Mouse (Mus musculus) retina, postnatal 1 day (tissue): ENCODE results near the gene Tango2.

Source experiments
- DNase-seq: peaks from one replicate; pipeline ENCODE4 v3.0.0-alpha.2; 2012

The Tango2 gene

GRCm38 (mm10) chr16:18347931-18348600, at the start of gene Tango2, which contains the start of gene Arvcf:
Gene Tango2 (minus strand): TSS chr16:18348103.
Gene Arvcf (plus strand): TSS chr16:18348182.
- peak; percentile 97 for DNase-seq

- no peak for DNase-seq
Measured at GRCm38 (mm10) chr16:18396791-18397621, 49.1 kb upstream of the Tango2 start.

GRCm38 (mm10) chr16:18396201-18396600, 48.3 kb upstream of the Tango2 start:
- DNase-seq = no peak

GRCm38 (mm10) chr16:18395620-18396036, 47.7 kb upstream of the Tango2 start:
- DNase-seq = peak; percentile 77

- no peak for DNase-seq
Measured at GRCm38 (mm10) chr16:18394777-18395619, 47.1 kb upstream of the Tango2 start.

- no peak for DNase-seq
Measured at GRCm38 (mm10) chr16:18394056-18394455, 46.2 kb upstream of the Tango2 start.

GRCm38 (mm10) chr16:18393595-18393994, 45.7 kb upstream of the Tango2 start:
- DNase-seq = no peak

- peak; percentile 93 for DNase-seq
Measured at GRCm38 (mm10) chr16:18392469-18393426, 44.8 kb upstream of the Tango2 start.

GRCm38 (mm10) chr16:18391728-18392127, 43.8 kb upstream of the Tango2 start:
- DNase-seq = no peak

- no peak for DNase-seq
Measured at GRCm38 (mm10) chr16:18391127-18391526, 43.2 kb upstream of the Tango2 start.

- no peak for DNase-seq
Measured at GRCm38 (mm10) chr16:18390399-18390798, 42.5 kb upstream of the Tango2 start.

GRCm38 (mm10) chr16:18388583-18389435, 40.9 kb upstream of the Tango2 start:
- no peak for DNase-seq

- DNase-seq = no peak
Measured at GRCm38 (mm10) chr16:18387704-18388582, 40.0 kb upstream of the Tango2 start.

GRCm38 (mm10) chr16:18386972-18387371, 39.1 kb upstream of the Tango2 start:
- no peak for DNase-seq

- no peak for DNase-seq
Measured at GRCm38 (mm10) chr16:18386451-18386850, 38.5 kb upstream of the Tango2 start.

GRCm38 (mm10) chr16:18385411-18385810, 37.5 kb upstream of the Tango2 start:
- DNase-seq = no peak

- no peak for DNase-seq
Measured at GRCm38 (mm10) chr16:18384659-18385058, 36.8 kb upstream of the Tango2 start.

- peak; percentile 9 for DNase-seq
Measured at GRCm38 (mm10) chr16:18384211-18384610, 36.3 kb upstream of the Tango2 start.

- peak; percentile 5 for DNase-seq
Measured at GRCm38 (mm10) chr16:18383756-18384155, 35.9 kb upstream of the Tango2 start.
